Mouse (Mus musculus) megakaryocyte progenitor cell, adult 5-6 weeks (primary cell): ENCODE data around the gene Chn1. TPM values are rescaled to one million over a fixed set of nuclear protein-coding genes. Genes with fewer than 3 reads are reported as not detected.

Experiments
- ATAC-seq: replicated peaks from 2 replicates; pipeline ENCODE4 v1.8.0; 2016; ENCODE audit warnings: mild to moderate bottlenecking, moderate TSS enrichment, inconsistent platforms; ENCODE audit not compliant: poor library complexity
- total RNA-seq, 2 experiments: library from RNA; stranded (forward) in 1 of 2; stranded (reverse) in 1 of 2; fragments of 157-497, 149-512 nt in 1 of 2; fragments of 200-1000 nt in 1 of 2; gene quantifications; 2 replicates each; pipeline versions ENCODE4 v1.2.3 to v1.2.4; 2015 to 2017

Gene Chn1
- total RNA-seq, 2 experiments from 2014 or later = 0.21 TPM; not detected in 1

- ATAC-seq = peak; percentile 47
These were observed 209.0 kb downstream of the Chn1 start for GRCm38 (mm10) chr2:73566162-73566561.

DNA sequence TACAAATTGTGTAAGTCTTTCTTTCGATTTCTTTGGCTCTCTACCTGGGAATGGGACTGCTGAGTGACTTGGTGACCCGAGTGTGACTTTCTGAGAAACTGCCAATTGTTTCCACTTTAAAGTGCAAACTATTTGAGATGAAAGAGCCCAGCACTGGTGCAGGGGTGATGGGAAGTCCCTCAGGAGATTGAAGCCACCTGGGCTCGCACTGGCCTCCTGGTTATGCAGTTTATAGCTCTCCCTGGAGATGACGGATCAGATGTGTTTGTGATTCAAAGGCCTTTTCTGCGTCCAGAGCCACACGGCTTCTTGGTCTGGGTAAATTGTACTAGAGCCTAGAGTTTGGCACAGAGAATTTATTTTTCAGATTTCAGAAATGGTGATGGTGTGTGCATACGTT is 211.5 kb downstream of the Chn1 start:
- no peak for ATAC-seq

GRCm38 (mm10) chr2:73562656-73563055 is 212.5 kb downstream of the Chn1 start:
- ATAC-seq = no peak

GRCm38 (mm10) chr2:73561665-73562063 is 213.5 kb downstream of the Chn1 start:
- ATAC-seq = peak; percentile 84

GRCm38 (mm10) chr2:73560899-73561664 is 214.1 kb downstream of the Chn1 start:
- ATAC-seq = no peak

Other genes starting within 250 kb of the Chn1 start
- 33.6 and 39.1 TPM in 2 replicates for gene Wipf1, start 245.6 kb downstream of the Chn1 start, total RNA-seq (2015)
- 12.7 and 13.7 TPM in 2 replicates for gene Wipf1, start 245.6 kb downstream of the Chn1 start, total RNA-seq (2017)
- 0.02 TPM in 1 of 2 replicates, not detected in the other for gene Chrna1, start 195.0 kb downstream of the Chn1 start, total RNA-seq (2015)
- not detected in 2 replicates for gene Chrna1, start 195.0 kb downstream of the Chn1 start, total RNA-seq (2017)
- gene Atf2, start 117.3 kb upstream of the Chn1 start, total RNA-seq (2015) = 112 and 126 TPM in 2 replicates
- gene Atf2, start 117.3 kb upstream of the Chn1 start, total RNA-seq (2017) = 35.8 and 51.8 TPM in 2 replicates
- gene Atp5g3, start 136.0 kb upstream of the Chn1 start, total RNA-seq (2015) = 908 and 998 TPM in 2 replicates
- 178 and 183 TPM in 2 replicates for gene Atp5g3, start 136.0 kb upstream of the Chn1 start, total RNA-seq (2017)